Mouse (Mus musculus) neural tube, embryonic 14.5 days (tissue): Measurements from ENCODE around the gene Pttg1. TPM values are rescaled to one million over a fixed set of nuclear protein-coding genes. Genes with fewer than 3 reads are reported as not detected.

Experiments
- ATAC-seq: fragments of 200-750 bp; cut with Nextera tagmentation; 2 replicates; pipeline ENCODE4 v1.8.0; 2017; ENCODE audit warnings: low read depth, mild to moderate bottlenecking, moderate TSS enrichment, moderate library complexity
- H3K27ac ChIP-seq: fragments of 300-500 bp; sonication (generic); 2 replicates; pipeline ENCODE4 v1.5.1; 2014; ENCODE audit warnings: low read depth, mild to moderate bottlenecking, control low read depth, low read length, moderate library complexity, mixed read lengths
- H3K27me3 ChIP-seq: fragments of 300-500 bp; sonication (generic); 2 replicates; pipeline ENCODE4 v1.6.1; 2014; ENCODE audit warnings: low read length; ENCODE audit not compliant: control insufficient read depth, insufficient read depth
- H3K36me3 ChIP-seq: fragments of 300-500 bp; sonication (generic); 2 replicates; pipeline ENCODE4 v1.6.1; 2014; ENCODE audit warnings: low read length, mixed read lengths; ENCODE audit not compliant: control insufficient read depth, insufficient read depth
- H3K4me1 ChIP-seq: fragments of 300-500 bp; sonication (generic); 2 replicates; pipeline ENCODE4 v1.6.1; 2014; ENCODE audit warnings: low read length; ENCODE audit not compliant: control insufficient read depth, insufficient read depth
- H3K4me2 ChIP-seq: fragments of 300-500 bp; sonication (generic); 2 replicates; pipeline ENCODE4 v1.6.1; 2014; ENCODE audit warnings: mild to moderate bottlenecking, low read depth, low read length, control low read depth
- H3K4me3 ChIP-seq: fragments of 300-500 bp; sonication (generic); 2 replicates; pipeline ENCODE4 v1.5.1; 2014; ENCODE audit warnings: low read depth, low read length, control low read depth, mixed read lengths
- H3K9ac ChIP-seq: fragments of 300-500 bp; sonication (generic); replicated peaks from 2 replicates; pipeline ENCODE4 v1.6.1; 2014; ENCODE audit warnings: low read depth, mild to moderate bottlenecking, control low read depth, low read length, mixed read lengths
- H3K9me3 ChIP-seq: fragments of 300-500 bp; sonication (generic); 2 replicates; pipeline ENCODE4 v1.6.1; 2016; ENCODE audit warnings: low read length; ENCODE audit not compliant: control insufficient read depth
- WGBS: fragments of 180-500 bp; shearing (Covaris S2); extraction: QIAGEN DNeasy Blood & Tissue Kit; methylation state at CpG from one replicate; pipeline ENCODE4 v1.1.7; 2014; 5-methylcytosine and 5-hydroxymethylcytosine counted together
- polyA plus RNA-seq: library from polyadenylated mRNA; unstranded; fragments of >200 nt; fragmentation: Nextera tagmentation; extraction: Ambion mirVana; gene quantifications from 2 replicates; pipeline ENCODE4 v1.2.1, GENCODE M21; 2014

Gene Pttg1
- polyA plus RNA-seq, 1 experiment from 2014 or later: 36.1 TPM

DNA sequence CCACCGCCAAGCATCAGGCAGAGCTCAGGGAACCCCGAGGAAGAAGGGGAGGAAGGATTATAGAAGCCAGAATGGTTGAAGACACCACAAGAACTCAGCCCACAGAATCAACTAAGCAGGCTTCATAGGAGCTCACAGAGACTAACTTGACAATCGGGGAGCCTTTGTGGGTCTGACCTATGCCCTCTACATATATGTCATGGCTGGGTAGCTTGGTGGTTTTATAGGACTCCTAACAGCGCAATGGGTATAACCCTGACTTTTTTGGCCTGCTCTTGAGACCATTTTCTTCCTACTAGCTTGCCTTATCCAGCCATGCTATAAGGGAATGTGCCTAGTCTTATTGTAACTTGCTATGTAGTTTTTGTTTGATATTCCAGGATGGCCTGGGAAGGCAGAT is 29.8 kb downstream of the Pttg1 start:
- no peak for ATAC-seq
- no peaks in the 10 kb centered on the region for H3K36me3 ChIP-seq
- H3K27ac ChIP-seq: no peak overlapping the region
- no peaks in the 10 kb centered on the region for H3K4me1 ChIP-seq
- H3K27me3 ChIP-seq: no peaks in the 10 kb centered on the region
- H3K4me3 ChIP-seq: no peak overlapping the region
- no peak overlapping the region for H3K9ac ChIP-seq
- 89% methylated on average over 4 of the region's 4 CpGs for WGBS
- H3K9me3 ChIP-seq: no peaks in the 10 kb centered on the region
- no peak overlapping the region for H3K4me2 ChIP-seq

DNA sequence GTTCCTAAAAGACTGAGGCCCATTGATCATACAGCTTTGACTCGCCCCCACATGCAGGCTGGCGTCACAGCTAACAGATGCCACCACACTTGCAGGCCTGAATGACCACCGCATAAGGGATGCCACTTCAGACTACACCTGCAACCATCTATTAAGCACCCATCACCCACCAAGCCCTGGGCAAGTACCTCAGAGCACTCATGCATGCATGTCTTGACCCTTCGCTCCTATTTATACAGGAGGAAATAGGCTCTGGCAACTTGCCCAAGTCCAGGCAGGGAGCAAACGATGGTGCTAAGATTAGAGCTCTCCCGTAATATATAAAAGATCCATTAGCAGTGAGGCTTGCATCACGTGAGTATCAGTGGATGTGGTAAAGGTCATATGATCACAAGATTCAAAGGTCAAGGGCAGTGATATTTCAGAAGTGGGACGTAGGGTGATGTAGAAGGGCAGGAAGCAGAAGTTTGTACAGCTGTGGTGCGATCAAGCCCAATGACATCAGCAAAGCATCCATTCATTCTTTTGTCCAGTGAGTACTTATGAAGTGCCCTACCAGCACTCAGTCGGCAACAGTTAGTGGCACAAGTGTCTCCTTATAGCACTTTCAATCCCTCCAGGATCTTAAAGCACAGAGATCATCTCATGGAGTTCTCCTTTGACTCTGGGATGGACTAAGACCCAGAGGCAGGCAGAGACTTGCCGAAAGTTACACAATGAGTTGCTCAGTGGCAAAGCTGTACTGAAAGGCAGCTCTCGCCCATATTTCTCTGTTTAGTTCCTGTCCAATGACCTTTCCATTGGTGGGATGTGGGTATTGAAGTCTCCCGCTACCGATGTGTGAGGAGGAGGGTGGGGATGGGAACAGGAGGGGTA is 30.7 kb downstream of the Pttg1 start:
- Histone ChIP-seq H3K36me3 (no peaks in the 10 kb centered on the region), H3K27me3 (no peaks in the 10 kb centered on the region), H3K4me1 (no peaks in the 10 kb centered on the region), H3K4me3 (no peak overlapping the region), H3K9ac (no peak overlapping the region), H3K9me3 (no peaks in the 10 kb centered on the region), H3K4me2 (no peak overlapping the region), H3K27ac (no peak overlapping the region)
- ATAC-seq: no peak
- WGBS: 79% methylated on average over 14 of the region's 14 CpGs

- no peak for ATAC-seq
- H3K36me3 ChIP-seq: no peaks in the 10 kb centered on the region
- H3K4me2 ChIP-seq: no peak overlapping the region
- H3K4me3 ChIP-seq: no peak overlapping the region
- no peaks in the 10 kb centered on the region for H3K9me3 ChIP-seq
- no peak overlapping the region for H3K27ac ChIP-seq
- no peaks in the 10 kb centered on the region for H3K27me3 ChIP-seq
- 92% methylated on average over 4 of the region's 4 CpGs for WGBS
- no peaks in the 10 kb centered on the region for H3K4me1 ChIP-seq
- no peak overlapping the region for H3K9ac ChIP-seq
Observed at GRCm38 (mm10) chr11:43393325-43393724, 32.7 kb downstream of the Pttg1 start.

DNA sequence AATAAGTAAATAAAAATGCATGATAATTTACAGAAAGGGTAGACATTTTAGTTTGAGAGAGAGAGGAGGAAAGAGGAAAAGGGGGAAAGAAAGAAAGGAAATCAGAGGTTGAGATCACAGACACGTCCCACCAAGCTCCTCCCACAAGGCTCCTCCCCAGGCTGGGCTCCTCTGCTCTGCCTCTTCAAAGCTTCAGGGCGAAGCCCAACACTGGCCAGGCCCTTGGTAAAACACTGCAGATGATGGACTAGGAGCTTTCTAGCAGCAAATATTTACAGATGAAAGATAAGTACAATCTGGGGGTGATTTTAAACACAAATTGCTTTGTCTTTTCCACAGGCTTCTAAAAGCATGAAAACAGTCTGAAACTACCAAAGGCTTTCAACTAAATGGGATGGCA is 33.3 kb downstream of the Pttg1 start:
- no peak overlapping the region for H3K9ac ChIP-seq
- H3K9me3 ChIP-seq: no peaks in the 10 kb centered on the region
- H3K4me3 ChIP-seq: no peak overlapping the region
- H3K4me1 ChIP-seq: no peaks in the 10 kb centered on the region
- no peak for ATAC-seq
- no peaks in the 10 kb centered on the region for H3K27me3 ChIP-seq
- H3K4me2 ChIP-seq: no peak overlapping the region
- H3K27ac ChIP-seq: no peak overlapping the region
- 62% methylated on average over 2 of the region's 2 CpGs for WGBS
- H3K36me3 ChIP-seq: no peaks in the 10 kb centered on the region

DNA sequence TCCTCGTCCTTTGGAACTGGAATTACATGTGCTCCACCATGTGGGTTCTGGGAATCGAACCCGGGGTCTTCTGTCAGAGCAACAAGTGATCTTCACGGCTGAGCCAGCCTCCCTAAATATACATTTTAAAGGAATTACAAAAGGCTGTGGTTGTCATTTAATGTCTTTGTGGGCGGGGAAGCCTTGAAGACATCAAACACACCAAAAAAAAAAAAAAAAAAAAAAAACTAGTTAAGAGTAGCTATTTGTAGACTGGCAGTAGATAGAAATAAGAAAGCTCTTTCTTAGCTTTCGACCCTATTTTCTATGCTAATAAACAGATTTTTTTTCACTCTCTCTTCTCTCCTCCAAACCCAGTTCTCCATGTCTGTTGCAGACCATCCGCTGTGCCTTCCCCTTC is 36.9 kb downstream of the Pttg1 start:
- Histone ChIP-seq H3K4me2 (no peak overlapping the region), H3K4me3 (no peak overlapping the region), H3K27me3 (no peaks in the 10 kb centered on the region), H3K4me1 (peaks cover 10% of the 10 kb centered on the region; the same call in 1 of the 2 replicates), H3K27ac (no peak overlapping the region), H3K9me3 (no peaks in the 10 kb centered on the region), H3K36me3 (no peaks in the 10 kb centered on the region), H3K9ac (no peak overlapping the region)
- WGBS: 85% methylated on average over 7 of the region's 7 CpGs
- no peak for ATAC-seq

GRCm38 (mm10) chr11:43388122-43389097 is 37.6 kb downstream of the Pttg1 start:
- Histone ChIP-seq H3K4me2 (no peak overlapping the region), H3K36me3 (no peaks in the 10 kb centered on the region), H3K4me1 (peaks cover 10% of the 10 kb centered on the region; the same call in 1 of the 2 replicates), H3K27ac (no peak overlapping the region), H3K9me3 (no peaks in the 10 kb centered on the region), H3K4me3 (no peak overlapping the region), H3K9ac (no peak overlapping the region), H3K27me3 (no peaks in the 10 kb centered on the region)
- no peak for ATAC-seq
- 85% methylated on average over 21 of the region's 21 CpGs for WGBS

GRCm38 (mm10) chr11:43387004-43387880 is 38.8 kb downstream of the Pttg1 start:
- H3K4me1 ChIP-seq: peaks cover 10% of the 10 kb centered on the region; the same call in 1 of the 2 replicates
- H3K27me3 ChIP-seq: no peaks in the 10 kb centered on the region
- H3K4me3 ChIP-seq: no peak overlapping the region
- H3K4me2 ChIP-seq: no peak overlapping the region
- H3K27ac ChIP-seq: no peak overlapping the region
- H3K36me3 ChIP-seq: no peaks in the 10 kb centered on the region
- WGBS: 92% methylated on average over 14 of the region's 14 CpGs
- no peak for ATAC-seq
- H3K9ac ChIP-seq: no peak overlapping the region
- H3K9me3 ChIP-seq: no peaks in the 10 kb centered on the region

- 2% methylated on average over 8 of the region's 8 CpGs for WGBS
- H3K27ac ChIP-seq: peak overlapping the region; percentile 73; the same call in 1 of the 2 replicates
- peak overlapping the region; percentile 51 for H3K4me2 ChIP-seq
- peak overlapping the region; percentile 26 for H3K4me3 ChIP-seq
- peak; percentile 81; the same call in 1 of the 2 replicates for ATAC-seq
- H3K9ac ChIP-seq: peak overlapping the region; percentile 35
- no peaks in the 10 kb centered on the region for H3K27me3 ChIP-seq
- peaks cover 10% of the 10 kb centered on the region; the same call in 1 of the 2 replicates for H3K4me1 ChIP-seq
- no peaks in the 10 kb centered on the region for H3K36me3 ChIP-seq
- H3K9me3 ChIP-seq: no peaks in the 10 kb centered on the region
Observed at GRCm38 (mm10) chr11:43385716-43386115, 40.3 kb downstream of the Pttg1 start.
